Mouse (Mus musculus) embryo, embryonic 11 days (tissue): ENCODE data around the gene Max.

Experiments
- DNase-seq: peaks from one replicate; pipeline ENCODE4 v3.0.0-alpha.2; 2015

The Max gene

DNA sequence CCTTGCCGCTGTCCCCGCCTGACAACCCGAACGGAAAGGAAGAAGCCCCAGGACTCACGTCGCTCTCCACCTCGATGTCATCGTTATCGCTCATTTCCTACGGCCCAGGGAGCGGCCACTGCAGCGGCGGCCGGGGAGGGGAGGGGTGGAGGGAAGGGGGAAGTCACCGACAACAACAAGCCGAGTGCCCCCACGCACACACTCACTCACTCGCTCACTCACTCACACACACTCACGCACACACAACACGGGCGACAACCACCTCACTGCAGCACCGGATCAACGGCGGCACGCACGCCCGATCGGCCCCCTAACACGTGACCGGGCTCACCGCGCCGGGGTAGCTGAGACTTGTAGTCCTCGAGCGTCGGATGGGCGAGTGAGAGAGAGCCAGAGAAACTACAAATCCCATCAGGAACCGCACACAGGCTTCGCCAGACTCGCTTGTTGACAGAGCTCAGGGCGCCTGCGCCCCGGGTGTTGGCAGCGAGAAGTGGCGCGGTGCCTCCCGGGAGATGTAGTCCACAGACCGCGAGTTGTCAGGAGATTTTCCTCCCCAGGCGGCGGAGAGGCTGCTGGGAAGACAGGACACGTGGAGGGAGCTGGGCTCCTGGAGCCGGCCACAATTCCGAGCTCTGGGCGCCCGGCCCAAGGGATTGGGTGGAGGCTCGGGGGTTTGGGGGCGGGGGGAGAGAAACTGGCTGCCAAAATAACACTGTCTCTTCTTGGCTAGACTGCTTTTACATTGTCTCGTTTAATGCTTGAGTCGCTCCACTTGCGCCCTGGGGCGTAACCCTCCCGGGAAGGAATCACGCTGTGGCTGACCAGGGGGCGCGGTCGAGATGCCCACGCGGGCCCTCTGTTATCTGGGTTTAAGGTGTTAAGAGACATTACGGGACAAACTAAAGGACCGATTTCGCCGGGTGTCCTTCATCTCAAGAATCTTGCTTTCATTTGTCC, at the start of gene Max:
TSS of gene Max (minus strand) at position 270 of the 960 bp plus-strand sequence.
- DNase-seq, result peak; percentile 100

DNA sequence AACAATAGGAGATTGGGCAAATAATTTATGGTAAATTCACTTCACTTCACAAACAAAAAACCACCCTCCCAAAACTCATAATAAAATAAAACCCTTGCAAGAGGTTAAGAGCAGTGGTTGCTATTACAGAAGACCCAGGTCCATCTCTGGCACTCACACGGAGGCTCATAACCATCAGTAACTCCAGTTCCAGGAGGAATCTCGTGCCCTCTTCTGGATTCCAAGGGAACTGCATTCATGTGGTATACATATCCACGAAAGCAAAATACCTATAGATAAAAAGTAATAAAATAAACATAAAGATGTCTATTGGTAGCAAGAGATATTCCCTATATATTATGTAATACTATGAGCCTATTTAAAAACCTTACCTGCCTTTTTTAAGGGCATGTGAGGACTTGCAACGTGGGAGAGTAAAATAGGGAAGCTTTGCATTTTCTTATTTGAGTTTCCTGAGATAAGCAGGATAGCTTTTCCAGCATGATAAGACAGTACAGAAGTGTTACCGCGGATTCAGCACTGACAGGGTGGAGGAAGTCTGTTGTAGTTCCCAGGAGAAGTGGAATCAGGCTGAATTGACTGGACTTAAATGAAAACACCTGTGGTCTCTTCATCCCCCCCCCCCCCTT, 49.2 kb upstream of the Max start:
- no peak for DNase-seq

DNA sequence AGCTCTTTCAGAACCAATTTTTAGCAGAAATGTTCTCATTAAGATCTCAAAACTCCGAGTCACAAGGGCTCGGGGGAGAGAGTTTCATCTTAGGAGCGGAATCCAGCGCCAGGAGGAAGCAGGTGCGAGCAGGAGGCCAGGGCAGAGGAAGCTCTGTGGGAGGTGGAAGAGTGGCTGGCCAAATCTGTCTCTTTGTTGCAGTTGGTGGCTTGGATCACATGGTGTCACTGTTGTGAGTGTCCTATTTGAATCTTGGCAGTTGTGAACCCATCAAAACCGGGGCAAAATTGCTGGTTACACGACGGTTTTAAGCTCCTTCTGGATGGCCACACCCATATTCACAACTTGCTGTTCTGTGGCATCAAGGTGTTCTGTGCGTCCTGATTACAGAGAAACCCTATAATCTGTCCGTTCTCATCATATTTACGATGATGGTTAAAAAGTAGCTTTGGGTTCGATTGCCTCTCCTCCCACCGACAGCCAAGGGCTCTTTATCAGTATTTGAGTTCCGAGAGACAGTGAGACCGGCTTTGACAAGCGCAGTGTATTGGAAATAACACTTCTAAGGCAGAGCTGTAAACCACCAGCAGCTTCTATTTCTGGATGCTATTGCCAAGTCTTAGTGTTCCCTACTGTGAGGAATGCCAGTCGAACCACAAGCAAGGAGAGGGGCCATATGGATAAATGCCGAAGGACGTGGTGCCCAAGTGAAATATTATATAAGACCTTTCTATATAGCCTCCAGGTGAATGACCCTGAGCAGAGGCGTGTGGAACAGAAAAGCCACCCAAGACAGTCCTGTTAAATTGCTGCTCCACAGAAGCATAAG, 47.4 kb upstream of the Max start:
- DNase-seq, result no peak

DNA sequence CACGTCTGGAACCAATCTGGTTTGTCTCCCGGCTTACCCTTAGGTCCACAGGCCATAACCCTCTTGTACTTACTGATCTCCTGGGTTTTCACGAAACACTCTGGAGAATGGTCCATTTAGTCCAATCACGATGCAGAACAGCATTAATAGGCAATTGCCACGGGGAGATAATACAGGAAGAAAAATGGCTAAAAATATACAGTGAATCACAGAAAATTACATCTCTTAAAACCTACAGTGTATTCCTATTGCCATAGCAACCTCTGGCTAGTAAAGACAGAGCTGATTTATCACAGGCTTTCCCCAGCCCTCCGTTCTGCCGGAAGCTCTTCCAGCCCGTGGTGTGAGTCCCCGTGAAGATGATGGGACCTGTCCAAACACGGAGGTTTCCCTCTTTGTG, 42.9 kb upstream of the Max start:
- DNase-seq, result no peak

DNA sequence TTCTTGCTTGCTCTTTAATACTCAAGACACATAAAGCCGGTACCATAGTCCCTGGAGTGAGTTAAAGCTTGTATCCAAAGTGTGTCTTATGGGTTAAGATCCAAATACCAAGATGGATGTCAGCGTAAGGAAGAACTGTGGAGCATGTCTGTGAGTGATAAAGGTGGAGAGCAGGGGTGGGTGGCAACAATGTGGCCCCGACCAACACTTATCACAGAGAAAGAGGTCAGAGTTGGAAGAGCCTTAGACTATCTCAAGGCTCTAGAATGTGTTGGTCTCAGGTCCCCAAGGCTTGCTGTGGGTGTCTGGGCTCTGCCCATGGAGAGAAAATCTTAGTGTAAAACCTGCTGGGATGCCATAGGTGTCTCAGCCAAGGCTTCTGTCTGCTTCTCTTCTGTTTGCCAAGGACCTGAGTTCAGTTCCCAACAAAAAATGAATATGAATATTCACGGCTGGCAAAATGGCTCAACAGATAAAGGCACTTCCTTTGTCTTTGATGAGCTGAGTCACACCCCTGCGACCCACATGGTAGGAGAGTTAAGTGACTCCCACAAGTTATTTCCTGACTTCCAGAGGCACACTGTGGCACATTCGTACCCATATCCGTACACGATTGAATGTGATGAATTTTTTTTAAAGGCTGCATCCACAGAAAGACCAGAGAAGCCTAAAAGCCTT, 40.7 kb upstream of the Max start:
- no peak for DNase-seq

DNA sequence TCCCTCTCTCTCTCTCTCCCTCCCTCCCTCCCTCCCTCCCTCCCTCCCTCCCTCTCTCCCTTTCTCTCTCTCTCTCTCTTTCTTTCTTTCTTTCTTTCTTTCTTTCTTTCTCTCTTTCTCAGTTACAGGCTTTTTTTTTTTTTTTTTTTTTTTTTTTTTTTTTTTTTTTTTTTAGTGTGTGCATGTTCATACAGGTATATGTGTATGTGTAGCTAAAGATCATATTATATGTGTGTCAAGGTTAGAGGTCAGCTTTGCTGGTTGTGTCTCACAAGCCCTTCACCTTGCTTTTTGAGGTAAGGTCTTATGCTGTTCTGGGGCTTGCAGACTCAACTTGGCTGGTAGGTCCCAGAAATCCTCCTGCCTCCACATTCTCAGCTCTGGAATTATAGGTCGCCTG, 39.3 kb upstream of the Max start:
- DNase-seq, result no peak

DNA sequence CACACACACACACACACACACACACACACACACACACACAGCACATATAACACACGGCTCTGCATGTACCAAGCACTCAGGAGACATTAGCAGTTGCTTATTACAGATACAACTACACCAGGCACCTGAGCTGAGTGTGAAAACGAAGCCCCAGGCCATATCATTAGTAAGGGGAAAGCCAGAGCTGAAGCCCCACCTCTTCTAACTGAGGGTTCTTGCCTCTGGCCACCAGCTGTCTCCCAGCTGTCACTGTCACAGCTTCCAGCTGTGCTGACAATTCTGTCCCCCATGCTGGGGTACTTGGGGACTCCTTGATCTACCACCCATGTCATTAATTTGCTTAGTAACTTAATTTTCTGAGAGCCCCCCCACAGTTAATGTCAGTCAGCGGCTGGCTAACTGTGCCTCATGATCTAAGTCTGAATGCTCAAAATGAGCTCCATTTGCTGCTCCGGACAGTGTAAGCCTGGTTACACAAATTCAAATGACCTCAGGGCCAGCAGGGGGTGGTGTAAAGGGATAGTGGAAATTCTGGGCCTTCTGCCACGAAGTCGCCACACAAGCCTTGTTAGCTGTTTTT, 38.8 kb upstream of the Max start:
- peak; percentile 76 for DNase-seq

DNA sequence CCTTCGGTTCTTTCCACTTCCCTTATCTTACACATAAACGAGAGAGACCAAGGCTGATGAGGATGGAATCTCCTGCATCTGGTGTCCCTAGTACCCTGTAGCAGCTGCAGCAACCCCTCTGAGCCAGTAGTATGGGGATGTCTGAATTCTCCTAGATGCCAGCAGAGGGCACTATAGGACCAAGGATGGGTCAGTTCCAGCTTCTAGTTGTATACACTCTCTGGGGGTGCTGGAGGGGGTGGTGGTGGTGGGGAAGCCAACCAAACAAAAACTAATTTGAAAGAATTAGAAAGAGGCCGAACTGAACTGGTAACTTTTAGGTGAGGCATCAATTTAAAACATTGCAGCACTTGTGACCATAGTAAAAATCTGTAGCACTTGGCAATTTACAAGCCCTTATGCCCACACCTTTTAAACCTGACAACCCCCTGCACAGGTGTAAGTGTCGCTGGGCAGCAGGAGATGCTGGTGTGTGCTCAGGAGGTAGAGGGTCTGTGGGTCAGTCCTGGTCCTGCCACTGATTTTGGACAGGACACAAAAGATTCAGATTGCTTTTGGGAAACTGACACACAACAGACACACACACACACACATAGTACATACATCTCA, 38.2 kb upstream of the Max start:
- peak; percentile 80 for DNase-seq

DNA sequence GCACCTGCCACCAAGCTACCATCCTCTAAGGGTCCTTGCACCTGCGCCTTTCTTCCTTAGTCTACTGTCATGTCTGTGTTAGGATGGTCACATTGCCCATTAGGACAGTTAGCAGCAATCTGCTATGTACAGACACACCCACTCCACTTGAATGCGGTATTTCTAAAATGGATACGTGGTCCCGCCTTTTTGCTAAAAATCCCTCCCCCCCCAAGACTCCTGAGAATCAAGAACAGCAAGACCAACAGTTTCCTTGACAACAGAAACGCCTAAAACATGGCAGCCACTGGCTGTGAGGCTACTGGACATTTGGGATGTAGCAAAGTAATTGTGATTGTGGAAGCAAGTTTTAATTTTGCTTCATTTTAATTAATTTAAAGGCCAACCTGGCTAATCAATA, 32.8 kb upstream of the Max start:
- DNase-seq, result no peak

DNA sequence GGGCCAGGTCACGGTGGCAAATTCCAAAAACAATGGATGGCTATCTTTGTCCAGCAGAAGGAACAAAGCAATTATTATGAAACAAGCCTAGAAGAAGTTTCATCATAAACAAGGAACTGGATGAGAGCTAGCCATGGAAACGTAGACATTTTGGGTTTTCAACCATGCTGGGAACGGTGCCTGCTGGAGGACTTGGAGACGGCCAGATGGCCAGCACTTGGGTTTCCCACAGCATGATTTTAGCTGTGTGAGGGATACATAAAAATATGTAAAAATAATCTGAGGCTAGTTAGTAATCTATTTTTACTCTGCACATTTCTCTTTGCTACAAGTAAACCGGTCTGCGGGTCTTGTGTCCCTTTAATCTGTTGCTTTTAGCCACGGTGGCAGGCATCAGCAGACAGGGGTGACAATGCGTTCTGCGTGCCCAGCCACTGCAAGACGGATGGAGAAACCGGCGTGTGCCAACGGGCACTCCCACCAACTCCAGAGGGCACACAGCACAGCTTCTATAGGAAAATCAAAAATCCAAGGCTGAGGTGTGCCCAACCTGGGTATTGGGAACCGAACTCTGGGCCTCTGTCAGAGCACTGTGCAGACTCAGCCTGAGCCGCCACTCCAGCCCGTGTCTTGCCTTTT, 31.0 kb upstream of the Max start:
- no peak for DNase-seq

DNA sequence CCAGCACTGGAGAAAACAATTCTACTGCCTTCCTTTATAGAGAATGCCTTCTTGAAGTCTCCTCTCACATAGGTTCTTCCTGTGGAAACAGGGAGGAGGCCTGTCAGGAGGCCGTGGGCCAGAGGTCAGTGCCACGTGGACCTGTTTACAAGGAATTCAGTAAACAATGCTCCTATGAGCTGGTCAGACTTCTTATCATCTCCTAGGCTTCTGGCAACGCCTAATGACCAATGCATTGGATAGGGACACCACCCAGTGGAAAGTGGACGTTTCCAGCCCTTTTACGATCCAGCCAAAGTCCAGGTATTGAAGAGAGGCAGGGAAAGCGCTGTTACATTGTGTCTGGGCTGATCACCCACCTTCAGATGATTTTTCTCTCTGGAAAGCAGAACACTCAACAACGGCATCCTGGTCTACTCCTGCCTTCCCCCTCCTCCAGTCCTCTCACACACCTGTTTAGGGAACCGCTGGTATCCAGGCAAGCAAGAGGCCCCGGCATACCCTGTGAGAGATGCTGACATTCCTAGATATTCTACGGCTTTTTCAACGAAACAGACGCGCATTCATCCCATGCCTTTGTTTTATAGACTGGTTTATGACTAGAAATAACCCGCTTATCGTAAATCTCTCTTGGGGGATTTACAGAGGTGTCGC, 20.9 kb upstream of the Max start:
- DNase-seq, result no peak

DNA sequence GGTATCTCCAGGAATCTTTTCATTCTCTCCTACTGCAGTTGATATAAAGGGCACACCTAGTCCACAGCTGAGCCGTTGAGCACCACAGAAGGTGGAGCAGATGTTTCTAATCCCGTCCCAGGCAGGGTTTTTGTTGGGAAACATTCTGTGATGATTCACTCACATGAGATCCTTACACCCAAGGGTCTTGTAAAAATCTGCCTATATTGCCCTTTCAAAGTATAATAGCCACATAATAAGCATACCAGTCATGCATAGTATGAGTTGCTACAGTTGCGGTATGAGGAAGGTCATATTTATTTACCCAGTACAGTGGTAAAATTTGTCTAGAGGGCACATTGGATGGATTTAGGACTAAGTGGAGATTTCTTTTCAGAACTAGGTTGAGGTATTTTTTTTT, 17.5 kb upstream of the Max start:
- no peak for DNase-seq

DNA sequence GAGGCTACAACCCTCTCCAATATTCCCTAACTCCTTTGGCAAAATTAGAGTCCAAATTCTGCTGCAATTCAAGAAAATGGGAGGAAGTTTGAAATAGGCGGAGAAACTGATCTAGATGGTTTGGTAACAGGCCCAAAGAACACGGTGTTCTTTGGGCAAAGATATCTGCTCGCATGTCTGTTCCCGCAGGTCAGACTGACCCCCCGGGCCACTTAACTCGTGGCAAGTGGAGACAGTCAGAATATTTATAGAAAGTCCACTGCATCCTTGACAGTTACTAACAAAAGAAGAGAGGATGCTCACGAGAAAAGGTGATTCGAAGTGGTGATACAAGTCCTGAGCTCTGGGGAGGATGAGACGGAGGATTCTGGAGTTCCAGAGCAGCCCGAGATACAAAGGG, 10.7 kb upstream of the Max start:
- no peak for DNase-seq

DNA sequence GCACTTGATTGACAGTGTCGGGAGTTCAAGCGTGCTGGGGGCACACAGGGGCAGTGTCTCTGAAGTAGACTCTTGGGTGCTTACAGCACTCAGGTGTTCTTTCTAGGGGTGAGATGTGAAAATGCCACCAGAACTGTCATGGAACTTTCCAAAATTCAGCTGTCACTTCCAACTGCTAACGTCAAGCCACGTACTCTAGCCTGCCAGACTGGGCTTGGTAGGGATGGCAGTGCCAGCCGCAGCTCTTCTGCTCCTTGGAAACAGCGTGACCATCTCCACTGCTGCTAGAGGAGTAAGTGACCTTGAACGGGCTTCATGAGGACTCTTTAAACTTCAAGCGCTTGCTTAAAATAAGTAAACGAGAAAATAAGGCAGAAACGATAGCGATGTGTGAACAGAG, 10.2 kb upstream of the Max start:
- DNase-seq, result no peak

DNA sequence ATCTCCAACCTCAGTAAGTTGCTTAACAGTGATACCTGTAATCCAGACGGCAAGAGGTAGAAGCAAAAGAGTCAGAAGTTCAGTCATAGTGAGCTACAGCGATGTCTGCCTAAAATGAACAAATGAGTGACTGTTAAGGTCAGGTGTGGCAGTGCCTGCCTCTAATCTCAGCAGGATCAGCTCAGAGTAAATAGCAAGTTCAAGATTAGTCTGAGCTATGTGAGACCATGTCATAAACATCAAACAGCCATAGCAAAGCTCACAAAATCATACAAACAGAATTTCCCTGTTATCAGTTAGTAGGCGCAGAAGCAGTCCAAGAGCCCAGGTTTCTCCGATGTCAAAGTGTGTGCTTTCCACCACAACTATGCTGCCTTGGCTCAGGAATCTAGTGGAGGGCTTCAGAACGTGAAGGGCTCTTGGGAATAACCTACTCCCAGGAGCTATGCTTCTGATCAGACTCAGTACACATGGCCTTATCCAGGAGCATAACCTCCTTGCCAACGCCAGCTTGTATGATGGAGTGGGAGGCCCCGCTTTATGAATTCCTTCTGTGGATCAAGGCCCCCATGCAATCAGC, 9.7 kb upstream of the Max start:
- no peak for DNase-seq

DNA sequence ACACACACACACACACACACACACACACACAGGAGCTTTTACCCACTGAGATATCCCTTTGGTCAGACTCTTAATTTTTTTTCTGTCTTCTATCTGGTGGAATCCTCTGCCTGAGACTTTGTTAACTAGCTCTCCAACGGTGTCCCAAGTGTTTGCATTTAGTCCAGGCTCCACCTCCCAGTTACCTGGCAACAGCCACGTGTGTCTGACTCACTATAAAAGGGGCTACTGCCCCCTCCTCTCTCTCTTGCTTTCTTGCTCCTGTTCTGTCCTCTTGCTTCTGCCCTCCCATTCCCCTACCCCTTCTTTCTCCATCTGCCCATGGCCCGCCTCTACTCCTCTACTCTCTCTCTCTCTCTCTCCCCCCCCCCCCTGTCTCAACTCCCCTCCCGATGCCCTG, 3.9 kb upstream of the Max start:
- peak; percentile 40 for DNase-seq

DNA sequence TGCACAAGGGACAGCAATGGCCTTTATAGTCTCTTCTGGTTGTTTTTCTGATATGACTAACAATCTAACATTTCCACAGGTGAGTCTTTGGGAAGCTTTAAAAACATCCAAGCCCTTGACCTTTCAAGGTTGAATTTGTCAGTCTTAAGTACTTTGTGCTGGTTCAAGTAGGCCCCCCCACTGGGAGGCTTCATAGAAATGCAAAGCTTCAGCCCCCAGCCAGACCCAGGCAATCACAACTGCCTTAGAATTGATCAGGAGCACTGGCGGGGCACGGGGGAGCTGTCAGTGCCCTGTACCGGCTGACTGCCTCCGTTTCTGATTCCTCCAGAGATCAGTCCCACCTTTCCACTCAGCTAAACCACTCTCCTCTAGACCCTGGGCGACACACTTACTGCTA, 3.1 kb upstream of the Max start:
- no peak for DNase-seq

DNA sequence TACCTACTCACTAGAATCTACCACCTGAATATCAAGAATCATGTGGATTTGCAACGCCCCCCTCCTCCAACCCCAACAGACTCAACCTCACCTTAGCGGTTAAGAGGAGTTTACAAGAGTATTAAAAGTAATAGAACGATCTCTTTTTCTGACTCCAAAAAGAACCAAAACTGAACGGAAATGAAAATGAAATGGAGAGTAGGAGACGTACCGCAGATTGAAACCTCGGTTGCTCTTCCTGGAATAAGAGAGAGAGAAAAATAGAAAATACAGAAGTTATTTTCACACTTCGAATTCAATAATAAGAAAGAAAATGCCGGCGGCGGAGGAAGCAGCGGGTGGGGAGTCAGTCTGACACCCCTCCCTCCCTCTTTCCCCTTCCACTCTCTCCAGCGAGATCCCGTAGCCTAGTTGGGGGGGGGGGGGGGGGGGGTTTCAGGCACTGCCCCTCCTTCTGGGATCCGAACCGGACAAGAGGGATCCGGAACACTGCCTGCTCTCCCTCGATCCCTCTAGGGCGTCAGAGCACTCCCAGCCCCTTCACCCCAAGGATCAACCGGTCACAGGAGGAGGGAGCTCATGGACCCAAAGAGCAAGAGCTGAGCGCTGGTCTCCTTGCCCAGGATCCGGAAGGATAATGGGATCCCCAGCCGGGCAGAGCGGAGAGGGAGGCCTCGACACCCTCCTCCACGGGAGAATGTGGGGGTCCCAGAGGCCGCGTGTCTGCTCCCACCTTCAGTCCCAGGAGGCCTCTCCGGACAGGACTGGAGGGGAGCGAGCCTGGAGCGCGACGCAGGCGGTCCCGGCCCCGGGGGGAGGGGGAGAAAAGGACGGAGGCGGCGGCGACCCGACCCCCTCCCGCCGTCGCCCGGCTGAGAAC, 709 bp downstream of the Max start:
- DNase-seq, result peak; percentile 39

DNA sequence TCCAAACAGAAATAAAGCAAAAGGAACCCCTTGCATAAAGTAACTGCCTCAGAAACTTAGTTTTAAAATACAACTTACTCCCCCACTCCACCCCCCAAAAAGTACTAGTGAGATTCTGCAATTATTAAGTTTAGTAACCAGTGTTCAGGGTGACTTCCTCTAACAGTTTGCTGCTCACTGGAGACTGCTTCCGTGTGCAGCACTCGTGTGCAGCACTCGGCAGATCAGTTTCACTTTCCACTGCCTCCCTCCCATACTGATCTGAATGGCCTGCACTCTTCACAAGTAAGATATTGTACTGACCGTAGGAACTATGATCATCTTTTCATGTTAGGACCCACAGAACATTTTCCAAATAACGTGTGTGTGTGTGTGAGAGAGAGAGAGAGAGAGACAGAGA, 4.3 kb downstream of the Max start:
- no peak for DNase-seq
